Mouse (Mus musculus) cerebellum, adult 9-10 months (tissue): Measurements from ENCODE around the gene Tff2.
A peak's percentile ranks its signal among the peaks of the same experiment; 100 is the strongest.

ENCODE experiments used
- DNase-seq: peaks from one replicate; pipeline ENCODE4 v3.0.0; 2022

The Tff2 gene

GRCm38 (mm10) chr17:31134913-31135312, 9.2 kb downstream of the Tff2 start:
- DNase-seq, result no peak

DNA sequence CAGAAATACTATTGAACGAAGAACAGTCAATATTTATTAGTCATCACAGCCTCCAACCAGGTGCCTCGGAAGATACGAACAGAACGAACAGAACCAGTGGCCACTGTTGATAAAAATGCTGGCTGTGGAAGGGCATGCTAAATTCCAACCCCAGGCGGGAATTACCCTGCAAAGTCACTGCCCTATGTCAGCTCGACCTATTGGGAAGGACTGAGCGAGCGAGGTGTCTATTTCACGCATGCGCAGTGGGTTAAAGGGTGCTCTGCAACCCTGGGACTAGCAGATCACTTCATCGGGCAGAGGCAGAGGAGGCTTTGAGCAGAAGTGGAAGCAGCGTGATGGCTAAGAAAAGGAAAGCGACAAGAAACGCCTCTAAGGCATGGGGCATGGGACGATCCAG, 10.3 kb downstream of the Tff2 start:
- peak; percentile 12 for DNase-seq

GRCm38 (mm10) chr17:31131269-31131821, 12.7 kb downstream of the Tff2 start:
- peak; percentile 97 for DNase-seq

GRCm38 (mm10) chr17:31129452-31129851, 14.6 kb downstream of the Tff2 start, which contains the start of gene Tff3:
TSS of gene Tff3 (minus strand) at chr17:31129646.
- no peak for DNase-seq

DNA sequence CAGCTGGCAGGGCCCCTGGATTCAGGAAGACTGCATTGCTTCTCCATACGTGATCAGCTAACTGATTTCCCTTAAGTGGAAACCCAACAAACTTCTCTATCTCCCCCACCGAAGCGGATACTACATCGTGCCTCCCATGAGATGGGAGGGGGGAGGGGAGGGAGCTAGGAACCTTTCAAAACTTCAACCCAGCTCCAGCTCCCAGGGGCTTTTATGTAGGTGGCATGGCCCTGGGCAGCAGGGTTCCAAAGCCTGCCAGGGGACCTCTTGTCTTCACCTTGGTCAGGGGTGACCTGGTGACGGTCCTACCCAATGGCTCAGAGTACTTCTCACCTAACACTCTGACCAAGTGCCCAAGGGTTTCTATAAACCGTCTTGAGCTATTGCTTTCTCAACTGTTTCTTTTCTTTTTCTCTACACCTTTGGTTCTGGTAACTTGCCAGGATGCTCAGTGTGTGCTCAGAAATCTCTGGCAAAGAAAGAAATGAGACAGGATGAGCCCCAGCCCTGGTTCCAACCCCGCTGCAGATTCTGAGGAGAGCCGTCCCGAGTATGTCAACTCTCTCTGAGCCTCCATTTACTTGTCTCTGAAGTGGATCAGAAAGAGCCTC, 15.3 kb downstream of the Tff2 start:
- peak; percentile 73 for DNase-seq

DNA sequence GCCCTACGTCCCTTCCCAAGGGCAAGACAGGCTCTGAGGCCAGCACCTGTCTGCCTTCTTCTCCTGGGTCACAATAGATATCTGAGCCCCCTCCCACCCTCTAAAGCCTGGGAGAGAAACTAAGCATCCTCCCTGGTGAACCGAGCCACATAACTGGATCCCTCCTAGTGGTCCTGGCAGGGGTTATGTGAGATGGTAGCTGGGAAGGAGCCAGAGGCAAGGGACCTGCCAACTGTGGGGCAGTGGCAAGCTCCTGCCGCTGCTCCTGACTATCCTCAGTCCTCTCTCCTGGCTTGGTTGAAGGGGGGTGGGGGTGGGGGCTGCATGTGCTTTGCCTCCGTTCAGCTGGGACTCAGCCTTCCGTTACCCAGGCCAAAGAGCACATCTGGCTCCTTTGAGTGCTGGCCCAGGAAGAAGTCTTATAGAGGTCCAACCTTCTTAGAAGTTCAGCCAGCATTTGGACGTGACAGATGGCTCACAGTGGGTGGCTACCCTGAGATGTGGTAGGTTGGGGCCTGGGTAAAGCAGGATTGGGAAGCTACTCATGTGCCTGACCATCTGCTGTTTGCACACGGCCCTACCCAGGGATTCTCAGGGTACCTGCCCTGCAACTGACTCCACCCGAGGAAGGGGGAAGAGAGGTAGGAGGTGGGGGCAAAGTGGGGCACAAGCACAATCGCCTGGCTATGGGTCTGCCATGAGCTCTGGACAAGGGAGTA, 18.4 kb downstream of the Tff2 start:
- DNase-seq, result peak; percentile 99

DNA sequence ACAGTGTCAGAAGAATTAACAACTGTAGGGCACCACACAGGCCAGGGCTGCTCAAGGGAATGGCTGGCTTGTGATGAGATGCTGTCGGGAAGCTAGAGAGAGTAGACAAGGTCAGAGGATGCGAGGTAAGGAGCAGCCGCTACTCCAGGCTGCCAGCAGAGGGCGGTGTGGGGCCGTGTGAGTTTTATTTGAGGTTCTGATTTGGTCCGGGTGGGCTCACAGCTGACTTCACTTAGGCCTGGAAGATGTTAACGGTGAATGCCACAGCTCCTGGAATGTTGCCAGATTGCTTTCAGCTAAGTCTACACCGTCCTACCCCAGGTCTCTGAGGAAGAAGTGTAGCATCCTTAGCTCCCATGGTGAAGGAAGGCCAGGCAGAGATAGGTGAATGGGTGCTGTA, 22.1 kb downstream of the Tff2 start:
- peak; percentile 80 for DNase-seq

DNA sequence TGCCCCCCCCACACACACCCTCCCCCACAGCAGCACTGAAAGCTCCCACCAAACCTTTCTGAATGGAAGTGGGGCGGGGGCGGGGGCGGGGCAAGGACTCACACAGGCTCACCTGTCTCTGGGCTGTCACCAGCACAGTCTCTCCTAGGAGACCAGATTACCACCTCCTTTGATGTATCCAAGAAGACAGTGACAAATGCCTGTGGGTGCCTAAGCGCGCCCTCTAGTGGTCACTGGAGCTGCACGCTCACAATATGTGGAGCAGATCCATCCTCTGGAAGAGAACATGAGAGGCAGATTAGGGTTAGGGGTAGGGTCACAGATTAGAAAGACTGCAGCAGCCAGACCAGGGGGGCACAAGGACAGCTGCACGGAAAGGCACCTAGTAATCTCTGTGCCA, 24.7 kb downstream of the Tff2 start:
- peak; percentile 87 for DNase-seq

DNA sequence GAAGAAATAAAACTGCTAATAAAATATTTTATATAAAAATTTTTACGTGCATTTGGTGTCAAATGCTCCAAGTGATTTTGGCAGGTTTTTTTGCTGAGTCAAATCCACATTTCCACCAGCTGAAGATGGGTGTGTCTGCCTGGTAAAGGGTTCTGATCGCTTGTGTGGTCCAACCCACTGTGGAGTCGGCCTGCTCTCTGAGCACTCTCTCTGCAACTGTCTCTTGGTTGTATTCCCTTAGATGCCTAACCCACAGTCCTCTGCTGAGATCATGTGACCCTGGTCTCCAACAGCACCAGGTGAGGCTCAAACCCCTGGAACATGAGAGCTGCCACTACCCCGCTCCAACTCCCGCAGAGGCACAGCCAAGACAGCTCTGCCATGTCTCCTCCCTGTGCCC, 26.1 kb downstream of the Tff2 start:
- DNase-seq, result no peak

- no peak for DNase-seq
These were observed 28.0 kb downstream of the Tff2 start for GRCm38 (mm10) chr17:31116063-31116462.

- no peak for DNase-seq
These were observed 30.8 kb downstream of the Tff2 start for GRCm38 (mm10) chr17:31113191-31113856.

DNA sequence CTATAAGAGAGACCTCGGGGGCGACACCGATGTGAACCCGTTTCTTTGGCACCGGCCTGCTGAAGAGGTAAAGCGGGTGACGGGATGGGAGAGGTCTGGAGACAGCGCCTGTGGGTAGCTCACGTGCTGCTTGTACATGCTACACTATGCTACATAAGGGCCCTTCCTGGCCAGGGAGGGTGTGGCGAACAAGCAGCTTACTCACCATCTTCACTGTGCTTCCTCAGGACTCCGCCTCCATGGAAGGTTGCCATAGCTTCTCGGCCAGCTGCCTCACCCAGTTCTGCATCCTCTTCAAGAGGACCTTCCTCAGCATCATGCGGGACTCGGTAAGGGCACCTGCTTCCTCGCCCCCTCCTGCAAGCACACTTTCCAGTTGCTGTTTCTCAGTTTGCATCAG, 35.7 kb downstream of the Tff2 start:
- no peak for DNase-seq

- DNase-seq, result no peak
These were observed 40.3 kb downstream of the Tff2 start for GRCm38 (mm10) chr17:31103823-31104222.

DNA sequence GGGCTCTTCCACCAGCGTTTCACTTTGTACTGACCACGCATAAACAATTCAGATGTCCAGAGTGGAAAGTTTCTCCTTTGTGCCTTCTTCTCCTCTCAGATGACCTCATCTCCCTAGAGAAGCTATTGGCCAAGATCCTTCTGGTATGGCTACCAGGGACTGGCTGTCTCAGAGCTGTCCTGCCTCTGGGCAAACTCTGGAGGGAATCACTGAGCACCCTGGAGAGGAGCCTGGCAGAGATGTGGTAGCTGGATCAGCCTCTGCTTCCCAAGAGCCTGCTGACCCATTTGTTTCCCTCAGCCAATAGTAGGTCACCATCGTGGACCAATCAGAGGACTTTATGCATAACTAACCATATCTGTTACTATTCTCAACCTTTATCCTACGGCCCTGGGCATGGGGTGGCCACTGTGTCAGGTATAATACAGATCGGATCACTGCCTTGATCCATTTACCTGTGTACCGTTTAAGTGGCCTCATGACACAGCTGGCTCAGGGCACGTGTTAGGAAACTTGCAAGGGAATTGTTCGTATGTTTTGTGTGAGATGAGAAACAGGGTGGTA, 41.0 kb downstream of the Tff2 start:
- DNase-seq, result no peak

- no peak for DNase-seq
These were observed 45.3 kb downstream of the Tff2 start for GRCm38 (mm10) chr17:31098788-31099187.

- no peak for DNase-seq
These were observed 47.2 kb downstream of the Tff2 start for GRCm38 (mm10) chr17:31096893-31097292.

GRCm38 (mm10) chr17:31095570-31095969, 48.5 kb downstream of the Tff2 start:
- peak; percentile 67 for DNase-seq

GRCm38 (mm10) chr17:31094781-31095180, 49.3 kb downstream of the Tff2 start:
- DNase-seq, result no peak
